Mouse (Mus musculus) neutrophil, adult 83 days (primary cell): ENCODE data around the gene Scn2b. TPM values are rescaled to one million over a fixed set of nuclear protein-coding genes. Genes with fewer than 3 reads are reported as not detected.

Experiments
- total RNA-seq, 2 experiments: library from RNA; stranded (reverse); gene quantifications; one replicate each; pipeline ENCODE4 v1.2.4; 2023

Scn2b gene
- 1 to 10 TPM in 1 of 2 experiments, under 1 TPM in 1; 0.72 to 1.4 TPM for total RNA-seq

GRCm38 (mm10) chr9:45117741-45118431, at the start of gene Scn2b:
TSS of gene Scn2b (plus strand) at chr9:45117782.

DNA sequence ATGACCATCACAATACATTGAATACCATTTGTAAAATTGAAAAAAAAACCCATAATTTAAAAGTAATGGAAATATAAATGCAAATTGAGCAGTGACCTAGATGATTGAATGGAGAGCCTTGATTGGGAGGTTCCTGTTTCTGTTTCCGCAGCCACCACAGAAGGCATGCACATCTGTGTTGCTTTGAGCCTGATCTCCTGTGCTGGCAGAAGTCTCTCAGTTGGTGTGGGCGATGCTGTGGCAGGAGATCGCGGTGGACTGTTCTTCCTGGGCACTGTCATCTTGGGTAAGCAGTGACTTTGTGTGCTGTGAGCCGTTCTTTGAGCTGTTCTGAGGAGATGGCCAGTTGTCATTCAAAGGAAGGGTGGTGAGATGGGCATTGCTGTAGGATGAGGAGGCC, 38.6 kb upstream of the Scn2b start, which contains the start of gene Jaml:
Gene Jaml, plus strand, starts transcription at position 173 of the 400 bp plus-strand sequence.

GRCm38 (mm10) chr9:45138191-45139032, 20.8 kb downstream of the Scn2b start, which contains the start of gene Scn4b:
TSS of gene Scn4b (plus strand) at chr9:45138395.

Other genes with a start within 250 kb of the Scn2b start
- 10 to 100 TPM; 38.1 to 46.8 TPM for gene Kmt2a, start 236.5 kb upstream of the Scn2b start, total RNA-seq
- 100 to 1,000 TPM; 161 to 170 TPM for gene Atp5l, start 197.0 kb upstream of the Scn2b start, total RNA-seq
- 10 to 100 TPM; 69.0 to 81.5 TPM for gene Ube4a, start 152.2 kb upstream of the Scn2b start, total RNA-seq
- 1 to 10 TPM in 1 of 2 experiments, under 1 TPM in 1; 0.81 to 1.1 TPM for gene Cd3g, start 137.4 kb upstream of the Scn2b start, total RNA-seq
- 100 to 1,000 TPM; 108 to 125 TPM for gene Cd3d, start 136.0 kb upstream of the Scn2b start, total RNA-seq
- 1 to 10 TPM in 1 of 2 experiments, under 1 TPM in 1; 0.86 to 1.1 TPM for gene Cd3e, start 108.2 kb upstream of the Scn2b start, total RNA-seq
- not detected for gene Mpzl2, start 78.0 kb upstream of the Scn2b start, total RNA-seq
- gene Mpzl3, start 62.6 kb upstream of the Scn2b start, total RNA-seq, result 10 to 100 TPM in 1 of 2 experiments, 1 to 10 TPM in 1; 8.5 to 11.9 TPM
- 100 to 1,000 TPM in 1 of 2 experiments, 10 to 100 TPM in 1; 97.6 to 103 TPM for gene Jaml, start 38.6 kb upstream of the Scn2b start, total RNA-seq
- under 1 TPM in 1 of 2 experiments, not detected in 1; 0.26 TPM for gene Scn4b, start 20.6 kb downstream of the Scn2b start, total RNA-seq
- gene BC049352, start 64.2 kb downstream of the Scn2b start, total RNA-seq, result not detected
- gene Tmprss4, start 86.3 kb downstream of the Scn2b start, total RNA-seq, result not detected
- gene Il10ra, start 151.4 kb downstream of the Scn2b start, total RNA-seq, result 10 to 100 TPM; 54.8 to 69.1 TPM
- gene Tmprss13, start 201.3 kb downstream of the Scn2b start, total RNA-seq, result not detected